Mouse (Mus musculus): ENCODE data around the gene Stard3. TPM values are rescaled to one million over a fixed set of nuclear protein-coding genes. Genes with fewer than 3 reads are reported as not detected.

Stard3 gene
- total and polyA plus RNA-seq, 3 experiments = 53.0 to 62.5 TPM; not detected in 1

GRCm38 (mm10) chr11:98400161-98400726 is 42.1 kb downstream of the Stard3 start, which contains the start of gene Pgap3:
Gene Pgap3, minus strand, starts transcription at chr11:98400490.
- Histone ChIP-seq H3K79me2 (ENCODE audit: control insufficient read depth, insufficient read depth, low read length, poor library complexity) (no peaks in the 10 kb centered on the region; the same call in 1 of the 2 replicates), H3K4me3 (ENCODE audit: control insufficient read depth in 1 of 2, insufficient read depth in 1 of 2, low read depth in 2 of 2, low read length in 2 of 2) (peak within 1 kb of the TSS; percentile 69 to 96), H3K9me3 (replicated peaks; ENCODE audit: insufficient read depth, low read length) (no peaks in the 10 kb centered on the region), H3K36me3 (ENCODE audit: control insufficient read depth in 1 of 2, insufficient read depth in 2 of 2, low read length in 2 of 2) (peaks cover 0 to 10% of the 10 kb centered on the region in 2 experiments; a peak in 2 of 4 replicates), H3K27ac (ENCODE audit: control insufficient read depth, low read depth, low read length) (peak within 1 kb of the TSS; percentile 89), H3K9ac (ENCODE audit: control insufficient read depth, low read depth, low read length, poor library complexity, severe bottlenecking) (peak within 1 kb of the TSS; percentile 80), H3K4me1 (ENCODE audit: control insufficient read depth in 1 of 2, insufficient read depth in 2 of 2, low read length in 2 of 2) (peaks cover 8 to 15% of the 10 kb centered on the region in 2 experiments), H3K27me3 (ENCODE audit: control insufficient read depth in 1 of 2, insufficient read depth in 2 of 2, low read length in 2 of 2) (peaks cover 3 to 5% of the 10 kb centered on the region in 2 experiments; a peak in 2 of 4 replicates)
- peak; percentile 98 for DNase-seq (ENCODE audit: low read depth, low spot score)
- TF ChIP-seq TCF12 (IDR thresholded peaks at IDR 0.05; ENCODE audit: low read depth, low read length) = peak; percentile 51; the same call in 1 of the 2 replicates
- no peak for TF ChIP-seq JUND (IDR thresholded peaks at IDR 0.05; ENCODE audit: low read depth, low read length)
- no peak for TF ChIP-seq USF1 (IDR thresholded peaks at IDR 0.05; ENCODE audit: low read depth, low read length)
- no peak for TF ChIP-seq ZC3H11A (IDR thresholded peaks at IDR 0.05; ENCODE audit: low read depth, low read length)
- TF ChIP-seq HCFC1 (IDR thresholded peaks at IDR 0.05; ENCODE audit: low read depth, low read length) = peak; percentile 88
- TF ChIP-seq TBP (IDR thresholded peaks at IDR 0.05; ENCODE audit: low read depth, low read length) = peak; percentile 78
- TF ChIP-seq ZNF384 (IDR thresholded peaks at IDR 0.05; ENCODE audit: low read depth, low read length) = no peak
- TF ChIP-seq CTCF (IDR thresholded peaks at IDR 0.05 in 2 of 3, conservative IDR thresholded peaks at IDR 0.05 in 1 of 3; ENCODE audit: control insufficient read depth in 1 of 3, insufficient read depth in 1 of 3, low read depth in 2 of 3, low read length in 3 of 3, poor library complexity in 1 of 3, severe bottlenecking in 1 of 3) = no peak
- no peak for TF ChIP-seq POLR2AphosphoS5 (IDR thresholded peaks at IDR 0.05; ENCODE audit: borderline replicate concordance, low read depth, low read length)
- no peak for TF ChIP-seq USF2 (IDR thresholded peaks at IDR 0.05; ENCODE audit: borderline replicate concordance in 1 of 2, insufficient read depth in 1 of 2, low read depth in 1 of 2, low read length in 2 of 2)
- TF ChIP-seq POLR2AphosphoS2 (IDR thresholded peaks at IDR 0.05; ENCODE audit: low read length) = peak; percentile 83
- peak; percentile 91 for TF ChIP-seq ELF1 (IDR thresholded peaks at IDR 0.05; ENCODE audit: low read depth, low read length)
- TF ChIP-seq MYC (IDR thresholded peaks at IDR 0.05; ENCODE audit: low read depth, low read length) = peak; percentile 69; the same call in 1 of the 2 replicates
- TF ChIP-seq GATA1 (IDR thresholded peaks at IDR 0.05; ENCODE audit: low read depth, low read length) = no peak
- peak; percentile 44 to 81; a peak in 3 of 4 replicates for TF ChIP-seq POLR2A (IDR thresholded peaks at IDR 0.05; ENCODE audit: control insufficient read depth in 1 of 2, insufficient read depth in 1 of 2, low read depth in 1 of 2, low read length in 2 of 2, poor library complexity in 1 of 2)
- TF ChIP-seq MAZ (IDR thresholded peaks at IDR 0.05; ENCODE audit: low read depth, low read length) = peak; percentile 15; the same call in 1 of the 2 replicates
- no peak for TF ChIP-seq MEF2A (IDR thresholded peaks at IDR 0.05; ENCODE audit: extremely low read depth, insufficient replicate concordance, low read depth, low read length, poor library complexity, severe bottlenecking)
- TF ChIP-seq RCOR1 (IDR thresholded peaks at IDR 0.05; ENCODE audit: low read depth, low read length) = peak; percentile 50
- no peak for TF ChIP-seq GABPA (IDR thresholded peaks at IDR 0.05; ENCODE audit: low read depth, low read length)
- peak; percentile 90 for TF ChIP-seq NELFE (IDR thresholded peaks at IDR 0.05; ENCODE audit: low read depth, low read length)
- TF ChIP-seq SMC3 (IDR thresholded peaks at IDR 0.05; ENCODE audit: low read depth, low read length) = no peak
- TF ChIP-seq MYB (IDR thresholded peaks at IDR 0.05; ENCODE audit: low read depth, low read length) = 0 out of 2 replicates have a peak, but pooled peaks have one; percentile 20
- TF ChIP-seq MXI1 (IDR thresholded peaks at IDR 0.05; ENCODE audit: low read depth, low read length) = 0 out of 2 replicates have a peak, but pooled peaks have one; percentile 61
- TF ChIP-seq ZKSCAN1 (IDR thresholded peaks at IDR 0.05; ENCODE audit: low read depth, low read length) = no peak
- peak; percentile 77 for TF ChIP-seq SIN3A (IDR thresholded peaks at IDR 0.05; ENCODE audit: low read length)
- peak; percentile 62 for TF ChIP-seq MAX (IDR thresholded peaks at IDR 0.05; ENCODE audit: low read length)
- TF ChIP-seq ZMIZ1 (IDR thresholded peaks at IDR 0.05; ENCODE audit: low read depth, low read length) = peak; percentile 79; the same call in 1 of the 2 replicates
- TF ChIP-seq CHD1 (IDR thresholded peaks at IDR 0.05; ENCODE audit: low read depth, low read length) = no peak
- no peak for TF ChIP-seq MAFK (IDR thresholded peaks at IDR 0.05; ENCODE audit: borderline replicate concordance, low read depth, low read length)
- no peak for TF ChIP-seq CHD2 (IDR thresholded peaks at IDR 0.05; ENCODE audit: low read length)
- peak in 1 of 2 experiments; percentile 27; a peak in 1 of 4 replicates for TF ChIP-seq EP300 (IDR thresholded peaks at IDR 0.05; ENCODE audit: low read depth in 1 of 2, low read length in 2 of 2)
- no peak for TF ChIP-seq BHLHE40 (IDR thresholded peaks at IDR 0.05; ENCODE audit: borderline replicate concordance, low read depth, low read length)
- TF ChIP-seq ETS1 (IDR thresholded peaks at IDR 0.05; ENCODE audit: low read depth, low read length) = no peak
- no peak for TF ChIP-seq UBTF (IDR thresholded peaks at IDR 0.05; ENCODE audit: borderline replicate concordance, insufficient read depth, low read depth, low read length)
- TF ChIP-seq NRF1 (IDR thresholded peaks at IDR 0.05; ENCODE audit: insufficient read depth, low read depth, low read length, poor library complexity, severe bottlenecking) = peak; percentile 33; the same call in 1 of the 2 replicates
- peak; percentile 63; the same call in 1 of the 2 replicates for TF ChIP-seq E2F4 (IDR thresholded peaks at IDR 0.05; ENCODE audit: borderline replicate concordance, low read depth, low read length)
